Mouse (Mus musculus): ENCODE measurements around the gene Pga5.

Gene Pga5

DNA sequence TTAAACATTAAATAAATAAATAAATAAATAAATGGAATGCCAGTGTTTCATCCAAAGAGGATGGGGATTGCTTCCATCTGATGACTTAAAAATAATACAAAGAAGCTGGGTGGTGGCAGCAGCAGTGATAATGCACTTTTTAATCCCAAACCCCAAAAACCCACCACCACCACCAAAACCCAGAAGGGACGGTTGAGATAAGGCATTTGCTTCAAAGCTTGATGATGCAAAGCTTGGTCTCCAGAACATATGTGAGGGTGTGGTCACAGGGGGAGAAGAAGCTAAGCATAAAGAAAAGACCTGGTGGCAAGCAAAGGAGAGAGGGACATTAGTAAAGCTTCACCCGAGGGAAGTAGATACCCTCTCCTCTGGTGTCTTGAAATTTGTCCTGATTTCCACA, 16.0 kb downstream of the Pga5 start:
- DNase-seq, result no peak

- DNase-seq, result no peak
Measured at GRCm38 (mm10) chr19:10661373-10661772, 16.5 kb downstream of the Pga5 start.

- no peak for DNase-seq
Measured at GRCm38 (mm10) chr19:10658406-10658805, 19.5 kb downstream of the Pga5 start.

GRCm38 (mm10) chr19:10657742-10658141, 20.1 kb downstream of the Pga5 start:
- peak; percentile 37 for DNase-seq

GRCm38 (mm10) chr19:10656058-10656457, 21.8 kb downstream of the Pga5 start:
- DNase-seq, result no peak

DNA sequence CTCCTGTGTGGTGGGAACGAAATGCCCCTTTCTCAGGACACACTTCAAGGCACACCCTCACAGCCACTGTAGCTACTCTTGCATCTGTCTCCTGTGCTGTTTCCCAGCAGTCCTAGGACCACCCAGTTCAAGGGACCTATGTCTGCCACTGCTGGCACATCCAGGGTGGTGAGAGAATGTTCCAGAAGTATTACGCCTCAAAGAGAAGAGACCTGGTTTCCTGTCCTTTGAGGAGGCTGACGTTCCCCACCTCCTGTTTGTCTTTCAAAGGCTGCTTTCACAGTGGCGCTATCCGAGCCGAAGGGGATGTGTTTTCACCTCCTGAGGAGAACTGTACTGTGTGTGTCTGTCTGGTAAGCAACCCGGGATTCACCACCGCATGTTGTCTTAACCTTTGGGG, 29.7 kb downstream of the Pga5 start:
- DNase-seq, result no peak

DNA sequence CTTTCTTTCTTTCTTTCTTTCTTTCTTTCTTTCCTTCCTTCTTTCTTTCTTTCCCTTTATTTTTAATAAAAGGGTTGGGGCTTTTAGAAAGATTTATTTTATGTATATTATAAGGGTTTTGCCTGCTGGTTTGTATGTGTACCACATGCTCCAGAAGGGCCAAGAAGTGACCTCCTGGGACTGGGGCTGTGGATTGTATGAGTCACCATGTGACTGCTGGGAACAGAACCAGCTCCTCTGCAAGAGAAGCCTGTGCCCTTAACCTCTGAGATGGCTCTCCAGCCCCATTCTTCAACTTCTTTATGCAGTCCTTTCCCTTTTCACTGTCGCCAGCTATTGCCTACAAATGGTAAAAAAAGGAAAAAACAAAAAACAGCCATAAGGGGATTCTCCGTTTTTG, 32.3 kb downstream of the Pga5 start:
- no peak for DNase-seq

- no peak for DNase-seq
Measured at GRCm38 (mm10) chr19:10640589-10641378, 37.1 kb downstream of the Pga5 start.

DNA sequence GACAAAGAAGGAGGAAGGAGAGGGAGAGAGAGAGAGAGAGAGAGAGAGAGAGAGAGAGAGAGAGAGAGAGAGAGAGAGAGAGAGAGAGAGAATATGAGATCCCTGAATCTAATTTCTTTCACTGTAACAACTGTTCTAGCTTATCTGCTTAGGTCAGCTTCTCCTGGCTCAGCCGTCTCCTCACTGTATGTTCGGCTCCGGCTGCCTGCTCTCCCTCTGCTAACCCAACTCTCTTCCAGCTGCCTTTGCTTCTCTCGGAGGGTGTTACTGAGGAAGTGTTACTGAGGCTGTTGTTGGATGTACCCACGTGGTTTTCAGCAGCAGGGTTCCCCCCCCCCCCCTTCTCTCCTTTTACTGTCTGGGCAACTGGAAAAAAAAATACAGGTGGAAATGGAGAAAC, 37.8 kb downstream of the Pga5 start:
- DNase-seq, result no peak

DNA sequence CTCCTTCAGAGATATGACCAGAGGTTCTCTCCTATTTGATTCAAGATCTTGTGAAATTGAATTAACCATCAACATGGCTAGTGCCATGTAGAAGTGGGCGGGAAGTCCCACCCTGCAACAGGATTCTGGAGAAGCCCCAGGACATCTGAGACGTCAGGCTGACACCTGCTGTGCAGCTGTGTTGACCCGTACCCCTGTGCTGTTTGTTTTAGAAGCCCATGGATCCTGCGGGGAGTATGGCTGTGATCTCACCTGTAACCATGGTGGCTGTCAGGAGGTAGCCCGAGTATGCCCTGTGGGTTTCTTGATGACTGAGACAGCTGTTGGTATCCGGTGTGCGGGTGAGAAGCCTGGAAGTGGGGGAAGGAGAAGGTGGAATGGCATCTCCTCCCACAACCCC, 40.0 kb downstream of the Pga5 start:
- no peak for DNase-seq

GRCm38 (mm10) chr19:10634872-10635318, 43.0 kb downstream of the Pga5 start:
- peak; percentile 73 for DNase-seq

- DNase-seq, result peak; percentile 45
Measured at GRCm38 (mm10) chr19:10634106-10634871, 43.6 kb downstream of the Pga5 start, which contains the start of gene Vwce. Gene Vwce, plus strand, starts transcription at chr19:10634213.
